Mouse (Mus musculus) forebrain, embryonic 15.5 days (tissue): Measurements from ENCODE around the gene Hes1. TPM values are rescaled to one million over a fixed set of nuclear protein-coding genes. Genes with fewer than 3 reads are reported as not detected.

Experiments used
- ATAC-seq: fragments of 200-750 bp; cut with Nextera tagmentation; replicated peaks from 2 replicates; pipeline ENCODE4 v1.8.0; 2017; ENCODE audit warnings: mild to moderate bottlenecking, moderate TSS enrichment, moderate library complexity
- H3K27ac ChIP-seq: fragments of 300-500 bp; sonication (generic); replicated peaks from 2 replicates; pipeline ENCODE4 v1.5.1; 2015; ENCODE audit warnings: mild to moderate bottlenecking, inconsistent platforms
- H3K27me3 ChIP-seq: fragments of 300-500 bp; sonication (generic); 2 replicates; pipeline ENCODE4 v1.6.1; 2015; ENCODE audit warnings: inconsistent platforms
- H3K36me3 ChIP-seq: fragments of 300-500 bp; sonication (generic); 2 replicates; pipeline ENCODE4 v1.6.1; 2015; ENCODE audit warnings: mild to moderate bottlenecking, inconsistent platforms
- H3K4me1 ChIP-seq: fragments of 300-500 bp; sonication (generic); 2 replicates; pipeline ENCODE4 v1.6.1; 2015; ENCODE audit warnings: inconsistent platforms
- H3K4me2 ChIP-seq: fragments of 300-500 bp; sonication (generic); replicated peaks from 2 replicates; pipeline ENCODE4 v1.6.1; 2015; ENCODE audit warnings: mild to moderate bottlenecking, inconsistent platforms
- H3K4me3 ChIP-seq: fragments of 300-500 bp; sonication (generic); 2 replicates; pipeline ENCODE4 v1.5.1; 2015; ENCODE audit warnings: mild to moderate bottlenecking, inconsistent platforms
- H3K9ac ChIP-seq: fragments of 300-500 bp; sonication (generic); replicated peaks from 2 replicates; pipeline ENCODE4 v1.6.1; 2015; ENCODE audit warnings: mild to moderate bottlenecking, inconsistent platforms
- H3K9me3 ChIP-seq: fragments of 300-500 bp; sonication (generic); 2 replicates; pipeline ENCODE4 v1.6.1; 2016; ENCODE audit warnings: inconsistent platforms
- WGBS: fragments of 180-500 bp; shearing (Covaris S2); methylation state at CpG from one replicate; pipeline ENCODE4 v1.1.7; 2015; ENCODE audit warnings: mixed read lengths; 5-methylcytosine and 5-hydroxymethylcytosine counted together
- polyA plus RNA-seq: library from polyadenylated mRNA; unstranded; fragments of >200 nt; fragmentation: Nextera tagmentation; extraction: Ambion mirVana; gene quantifications from 2 replicates; pipeline ENCODE4 v1.2.1, GENCODE M21; 2015

Hes1 gene
- polyA plus RNA-seq, 1 experiment from 2014 or later = 16.4 TPM

DNA sequence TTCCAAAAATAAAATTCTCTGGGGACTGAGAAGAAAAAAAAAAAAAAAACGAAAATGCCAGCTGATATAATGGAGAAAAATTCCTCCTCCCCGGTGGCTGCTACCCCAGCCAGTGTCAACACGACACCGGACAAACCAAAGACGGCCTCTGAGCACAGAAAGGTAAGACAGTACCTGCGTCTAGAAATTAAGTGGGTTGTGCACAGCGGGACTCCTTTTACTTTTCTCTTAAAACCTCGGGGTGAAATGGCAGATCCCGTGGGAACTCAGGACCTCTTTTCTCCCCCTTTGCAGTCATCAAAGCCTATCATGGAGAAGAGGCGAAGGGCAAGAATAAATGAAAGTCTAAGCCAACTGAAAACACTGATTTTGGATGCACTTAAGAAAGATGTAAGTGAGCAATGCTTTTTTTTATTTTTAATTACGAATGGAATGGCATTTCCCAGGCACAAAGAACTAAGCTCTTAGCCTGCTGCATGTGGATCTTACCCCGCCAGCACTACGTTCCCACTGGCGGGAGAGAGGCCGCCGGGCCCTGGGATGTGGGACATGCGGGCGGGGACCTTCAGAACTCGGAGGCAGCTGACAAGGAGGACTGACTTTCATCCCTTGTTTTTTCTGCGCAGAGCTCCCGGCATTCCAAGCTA is 1.5 kb downstream of the Hes1 start:
- Histone ChIP-seq H3K4me2 (peak overlapping the region; percentile 90), H3K4me1 (peaks cover 64% of the 10 kb centered on the region), H3K27ac (peak overlapping the region; percentile 67), H3K27me3 (peaks cover 23% of the 10 kb centered on the region), H3K4me3 (peak overlapping the region; percentile 66), H3K9ac (peak overlapping the region; percentile 54), H3K9me3 (no peaks in the 10 kb centered on the region), H3K36me3 (no peaks in the 10 kb centered on the region)
- no peak for ATAC-seq
- WGBS = under 1% methylated on average over 21 of the region's 21 CpGs

DNA sequence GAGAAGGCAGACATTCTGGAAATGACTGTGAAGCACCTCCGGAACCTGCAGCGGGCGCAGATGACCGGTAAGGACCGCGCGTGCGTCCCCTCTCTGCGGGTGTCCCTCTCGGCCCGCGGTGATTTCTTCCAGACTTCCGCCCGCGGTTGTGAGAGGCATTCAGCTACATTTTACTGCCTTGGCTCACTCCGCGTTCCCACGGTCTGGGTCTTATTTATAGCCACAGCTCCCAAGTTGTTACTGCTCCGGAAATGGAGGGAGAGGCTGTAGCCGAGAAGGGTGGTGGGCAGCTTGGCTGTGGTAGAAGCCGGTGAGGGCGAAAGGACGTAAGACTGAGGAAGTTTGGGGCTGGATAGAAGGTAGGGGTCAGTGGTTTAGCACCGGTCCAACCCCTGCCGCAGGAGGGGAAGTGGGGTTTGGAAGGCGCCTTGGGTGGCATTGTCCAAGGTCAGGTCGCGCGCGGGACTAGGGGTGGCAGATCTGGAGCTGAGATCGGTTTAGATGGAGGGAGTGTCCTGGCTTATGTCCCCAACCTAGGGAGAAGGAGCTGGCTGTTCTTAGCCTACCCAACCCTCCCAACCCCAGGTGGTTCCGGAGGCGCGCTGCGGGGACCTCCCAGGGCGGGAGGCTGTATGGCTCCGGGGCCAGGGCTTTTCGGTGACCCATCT is 2.1 kb downstream of the Hes1 start:
- 0 out of 2 replicates have a peak, but pooled peaks have one; percentile 1 for ATAC-seq

DNA sequence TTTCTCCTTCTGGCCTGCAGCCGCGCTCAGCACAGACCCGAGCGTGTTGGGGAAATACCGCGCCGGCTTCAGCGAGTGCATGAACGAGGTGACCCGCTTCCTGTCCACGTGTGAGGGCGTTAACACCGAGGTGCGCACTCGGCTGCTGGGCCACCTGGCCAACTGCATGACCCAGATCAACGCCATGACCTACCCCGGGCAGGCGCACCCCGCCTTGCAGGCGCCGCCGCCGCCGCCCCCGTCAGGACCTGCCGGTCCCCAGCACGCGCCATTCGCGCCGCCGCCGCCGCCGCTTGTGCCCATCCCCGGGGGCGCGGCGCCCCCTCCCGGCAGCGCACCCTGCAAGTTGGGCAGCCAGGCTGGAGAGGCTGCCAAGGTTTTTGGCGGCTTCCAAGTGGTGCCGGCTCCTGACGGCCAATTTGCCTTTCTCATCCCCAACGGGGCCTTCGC is 2.7 kb downstream of the Hes1 start:
- peak; percentile 10 for ATAC-seq
- peak overlapping the region; percentile 67 for H3K27ac ChIP-seq
- WGBS = under 1% methylated on average over 46 of the region's 46 CpGs
- peak overlapping the region; percentile 90 for H3K4me2 ChIP-seq
- H3K4me3 ChIP-seq = peak overlapping the region; percentile 66
- H3K27me3 ChIP-seq = peaks cover 17% of the 10 kb centered on the region
- H3K36me3 ChIP-seq = no peaks in the 10 kb centered on the region
- H3K4me1 ChIP-seq = peaks cover 64% of the 10 kb centered on the region
- peak overlapping the region; percentile 54 for H3K9ac ChIP-seq
- H3K9me3 ChIP-seq = no peaks in the 10 kb centered on the region

More for the DNA sequence above, 2.1 kb downstream of the Hes1 start:
- Histone ChIP-seq H3K9ac (peak overlapping the region; percentile 54), H3K4me1 (peaks cover 64% of the 10 kb centered on the region), H3K27me3 (peaks cover 23% of the 10 kb centered on the region), H3K9me3 (no peaks in the 10 kb centered on the region), H3K4me2 (peak overlapping the region; percentile 90), H3K4me3 (peak overlapping the region; percentile 66), H3K27ac (peak overlapping the region; percentile 67), H3K36me3 (no peaks in the 10 kb centered on the region)
- WGBS = under 1% methylated on average over 38 of the region's 38 CpGs

GRCm38 (mm10) chr16:30068041-30069020 is 4.1 kb downstream of the Hes1 start:
- WGBS = 3% methylated on average over 36 of the region's 36 CpGs
- H3K4me1 ChIP-seq = peaks cover 56% of the 10 kb centered on the region

DNA sequence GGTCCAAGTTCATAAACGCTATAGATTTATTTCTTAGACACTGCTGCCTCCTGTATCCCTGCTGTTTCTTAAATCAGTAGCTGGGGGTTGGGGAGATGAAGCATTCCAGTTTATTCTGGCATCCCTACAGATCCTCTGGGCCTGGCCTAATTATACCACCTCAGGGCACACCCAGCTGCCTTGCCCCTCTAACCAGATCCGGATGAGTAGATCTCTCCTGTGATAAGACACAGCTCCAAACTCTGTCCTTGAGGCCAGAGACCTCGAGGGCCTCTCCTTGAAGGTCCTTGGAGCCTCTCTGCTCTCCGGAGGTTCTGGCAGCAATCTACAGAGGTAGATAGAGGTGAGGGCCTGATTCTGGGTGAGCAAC is 5.4 kb downstream of the Hes1 start:
- Histone ChIP-seq H3K27me3 (peaks cover 12% of the 10 kb centered on the region; the same call in 1 of the 2 replicates), H3K4me3 (peak overlapping the region; percentile 50), H3K9me3 (no peaks in the 10 kb centered on the region), H3K36me3 (no peaks in the 10 kb centered on the region), H3K9ac (no peak overlapping the region), H3K4me2 (peak overlapping the region; percentile 94), H3K27ac (peak overlapping the region; percentile 63), H3K4me1 (peaks cover 48% of the 10 kb centered on the region)
- WGBS = 6% methylated on average over 4 of the region's 4 CpGs
- no peak for ATAC-seq

More at GRCm38 (mm10) chr16:30068041-30069020, 4.1 kb downstream of the Hes1 start:
- Histone ChIP-seq H3K4me3 (peak overlapping the region; percentile 22), H3K27me3 (peaks cover 12% of the 10 kb centered on the region; the same call in 1 of the 2 replicates), H3K9me3 (no peaks in the 10 kb centered on the region), H3K4me2 (peak overlapping the region; percentile 40), H3K27ac (0 out of 2 replicates have a peak overlapping the region, but pooled peaks have one; percentile 12), H3K9ac (peak overlapping the region; percentile 12), H3K36me3 (no peaks in the 10 kb centered on the region)
- ATAC-seq = no peak

- H3K9ac ChIP-seq = peak overlapping the region; percentile 58
Measured at GRCm38 (mm10) chr16:30069950-30070770, 6.0 kb downstream of the Hes1 start.

DNA sequence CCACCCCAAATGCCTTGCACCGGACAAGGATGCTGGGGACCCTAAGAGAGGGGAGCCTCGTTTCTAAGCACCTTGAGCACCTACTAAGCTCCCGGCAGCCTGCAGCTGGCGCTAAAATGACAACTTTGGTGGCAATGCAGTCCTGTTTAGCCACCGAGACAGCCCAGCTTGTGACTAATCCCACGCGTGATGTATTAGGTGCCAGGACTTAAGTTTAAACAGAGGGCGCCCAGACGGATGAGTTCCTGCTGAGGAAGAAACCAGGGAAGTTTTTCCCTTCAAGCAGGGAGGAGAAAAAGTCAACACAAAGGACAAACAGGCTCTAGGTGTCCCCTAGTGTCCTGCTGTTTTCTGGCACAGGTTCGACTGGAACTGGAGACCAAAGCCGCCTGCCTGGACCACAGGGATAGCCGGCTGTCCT is 6.6 kb downstream of the Hes1 start:
- Histone ChIP-seq H3K4me3 (peak overlapping the region; percentile 50), H3K27ac (peak overlapping the region; percentile 63; the same call in 1 of the 2 replicates), H3K9ac (peak overlapping the region; percentile 58), H3K4me2 (peak overlapping the region; percentile 94), H3K27me3 (peaks cover 4% of the 10 kb centered on the region; the same call in 1 of the 2 replicates), H3K36me3 (no peaks in the 10 kb centered on the region), H3K9me3 (no peaks in the 10 kb centered on the region), H3K4me1 (peaks cover 39% of the 10 kb centered on the region)
- 8% methylated on average over 12 of the region's 12 CpGs for WGBS
- no peak for ATAC-seq

More at GRCm38 (mm10) chr16:30069950-30070770, 6.0 kb downstream of the Hes1 start:
- Histone ChIP-seq H3K27ac (peak overlapping the region; percentile 63), H3K27me3 (peaks cover 9% of the 10 kb centered on the region; the same call in 1 of the 2 replicates), H3K36me3 (no peaks in the 10 kb centered on the region), H3K9me3 (no peaks in the 10 kb centered on the region), H3K4me1 (peaks cover 42% of the 10 kb centered on the region), H3K4me3 (peak overlapping the region; percentile 50), H3K4me2 (peak overlapping the region; percentile 94)
- peak; percentile 69 for ATAC-seq
- under 1% methylated on average over 66 of the region's 82 CpGs for WGBS

GRCm38 (mm10) chr16:30073317-30073716 is 9.1 kb downstream of the Hes1 start:
- no peak for ATAC-seq
- H3K27me3 ChIP-seq = no peaks in the 10 kb centered on the region
- no peak overlapping the region for H3K27ac ChIP-seq
- peaks cover 18% of the 10 kb centered on the region for H3K4me1 ChIP-seq
- H3K9ac ChIP-seq = no peak overlapping the region
- no peaks in the 10 kb centered on the region for H3K9me3 ChIP-seq
- H3K36me3 ChIP-seq = no peaks in the 10 kb centered on the region
- 95% methylated on average over 1 of the region's 1 CpGs for WGBS
- H3K4me3 ChIP-seq = no peak overlapping the region
- no peak overlapping the region for H3K4me2 ChIP-seq

DNA sequence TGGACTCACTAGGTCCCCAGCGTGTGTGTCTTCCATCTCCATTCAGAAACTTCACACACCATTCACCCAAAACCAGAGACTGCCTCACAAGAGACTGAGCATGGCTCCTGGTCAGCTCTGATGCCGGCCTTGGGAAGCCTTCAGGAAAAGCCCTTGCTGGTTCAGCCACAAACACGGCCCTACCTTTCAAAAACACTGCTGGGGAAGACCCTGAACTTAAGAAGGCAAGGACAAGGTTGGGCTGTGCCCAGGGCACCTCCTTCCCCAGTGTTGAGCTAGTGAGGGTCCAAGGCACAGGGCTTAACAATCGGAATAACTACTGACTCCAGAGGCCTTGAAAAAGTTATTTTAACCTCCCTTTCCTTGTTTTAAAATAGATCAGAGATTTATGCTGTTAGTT is 17.3 kb downstream of the Hes1 start:
- no peak overlapping the region for H3K4me2 ChIP-seq
- no peak overlapping the region for H3K4me3 ChIP-seq
- no peaks in the 10 kb centered on the region for H3K4me1 ChIP-seq
- no peak overlapping the region for H3K27ac ChIP-seq
- H3K9me3 ChIP-seq = no peaks in the 10 kb centered on the region
- no peak overlapping the region for H3K9ac ChIP-seq
- no peaks in the 10 kb centered on the region for H3K36me3 ChIP-seq
- no peak for ATAC-seq
- 75% methylated on average over 4 of the region's 4 CpGs for WGBS
- no peaks in the 10 kb centered on the region for H3K27me3 ChIP-seq

DNA sequence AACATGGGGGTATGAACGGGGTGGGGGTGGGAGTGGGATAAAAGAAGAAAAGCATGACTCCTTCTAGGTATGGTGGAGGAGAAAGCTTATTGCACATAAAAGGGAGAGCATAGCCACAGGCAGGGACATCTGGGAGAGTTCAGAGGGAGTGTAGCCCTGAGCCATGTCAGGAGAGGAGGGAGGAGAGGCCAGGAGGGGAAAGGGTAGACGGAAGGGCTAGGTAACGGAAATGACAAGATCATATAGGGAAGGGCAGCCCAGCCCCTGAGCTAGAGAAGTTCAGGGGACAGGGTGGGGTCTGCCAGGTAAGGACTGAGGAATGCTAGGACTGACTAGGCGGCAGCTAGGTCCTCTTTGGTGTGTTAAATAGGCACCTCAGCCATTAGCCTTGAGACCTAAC is 17.8 kb downstream of the Hes1 start:
- no peak overlapping the region for H3K27ac ChIP-seq
- H3K9me3 ChIP-seq = no peaks in the 10 kb centered on the region
- 80% methylated on average over 4 of the region's 4 CpGs for WGBS
- no peaks in the 10 kb centered on the region for H3K27me3 ChIP-seq
- no peaks in the 10 kb centered on the region for H3K36me3 ChIP-seq
- H3K9ac ChIP-seq = no peak overlapping the region
- no peaks in the 10 kb centered on the region for H3K4me1 ChIP-seq
- ATAC-seq = no peak
- no peak overlapping the region for H3K4me3 ChIP-seq
- no peak overlapping the region for H3K4me2 ChIP-seq

DNA sequence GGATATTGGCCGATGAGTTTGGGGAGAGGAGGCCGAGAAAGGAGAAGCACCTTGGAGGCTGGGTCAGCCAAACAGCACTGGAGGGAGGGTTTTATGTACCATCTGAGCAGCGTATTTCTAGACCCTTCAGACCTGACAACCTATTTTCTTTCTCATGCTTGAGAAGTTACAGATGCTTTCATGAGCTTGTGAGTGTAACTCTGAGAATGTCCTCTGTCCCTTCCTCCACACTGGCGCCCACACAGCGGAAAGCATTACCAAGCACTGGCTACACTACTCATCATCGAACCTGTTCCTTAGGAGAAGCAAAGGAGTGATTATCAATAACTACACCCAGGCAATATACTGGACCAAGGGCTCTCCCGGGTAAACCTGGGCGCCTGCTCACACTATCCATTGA is 18.8 kb downstream of the Hes1 start:
- no peak overlapping the region for H3K27ac ChIP-seq
- H3K4me3 ChIP-seq = no peak overlapping the region
- H3K4me2 ChIP-seq = no peak overlapping the region
- H3K27me3 ChIP-seq = no peaks in the 10 kb centered on the region
- ATAC-seq = no peak
- no peaks in the 10 kb centered on the region for H3K36me3 ChIP-seq
- WGBS = 95% methylated on average over 8 of the region's 8 CpGs
- H3K9me3 ChIP-seq = no peaks in the 10 kb centered on the region
- H3K4me1 ChIP-seq = no peaks in the 10 kb centered on the region
- H3K9ac ChIP-seq = no peak overlapping the region
